Mouse (Mus musculus) testis, adult 2 months (tissue): ENCODE results near the gene Oser1. TPM values are rescaled to one million over a fixed set of nuclear protein-coding genes. Genes with fewer than 3 reads are reported as not detected.

Experiments
- H3K27ac ChIP-seq: fragments of 200-500 bp; 2 replicates; pipeline ENCODE4 v1.5.1; 2012; ENCODE audit warnings: low read depth, low read length; ENCODE audit not compliant: control insufficient read depth, insufficient read depth
- H3K27me3 ChIP-seq: fragments of 200-500 bp; 2 replicates; pipeline ENCODE4 v1.6.1; 2012; ENCODE audit warnings: mild to moderate bottlenecking, low read length, moderate library complexity; ENCODE audit not compliant: control insufficient read depth, insufficient read depth
- H3K36me3 ChIP-seq: fragments of 200-500 bp; 2 replicates; pipeline ENCODE4 v1.6.1; 2012; ENCODE audit warnings: mild to moderate bottlenecking, low read length; ENCODE audit not compliant: control insufficient read depth, insufficient read depth
- H3K4me1 ChIP-seq: fragments of 200-500 bp; 2 replicates; pipeline ENCODE4 v1.6.1; 2012; ENCODE audit warnings: low read length; ENCODE audit not compliant: control insufficient read depth, insufficient read depth
- H3K4me3 ChIP-seq: fragments of 200-500 bp; 2 replicates; pipeline ENCODE4 v1.5.1; 2012; ENCODE audit warnings: low read depth, mild to moderate bottlenecking, low read length, moderate library complexity, mixed read lengths; ENCODE audit not compliant: control insufficient read depth
- CTCF ChIP-seq: fragments of 200-500 bp; IDR thresholded peaks from 2 replicates; pipeline ENCODE4 v1.5.1; 2012; ENCODE audit warnings: low read depth, mild to moderate bottlenecking, inconsistent platforms, low read length, moderate library complexity; ENCODE audit not compliant: control insufficient read depth, insufficient read depth, insufficient replicate concordance
- POLR2A ChIP-seq: fragments of 200-500 bp; IDR thresholded peaks from 2 replicates; pipeline ENCODE4 v1.6.1; 2012; ENCODE audit warnings: low read depth, mild to moderate bottlenecking, inconsistent platforms, low read length, moderate library complexity; ENCODE audit not compliant: control insufficient read depth
- polyA plus RNA-seq: library from polyadenylated mRNA; depleted of rRNA; stranded (reverse); fragments of >200 nt; gene quantifications from 2 replicates; pipeline ENCODE4 v1.2.3, GENCODE M21; 2012

Oser1 gene
- polyA plus RNA-seq, 1 experiment: 304 TPM

DNA sequence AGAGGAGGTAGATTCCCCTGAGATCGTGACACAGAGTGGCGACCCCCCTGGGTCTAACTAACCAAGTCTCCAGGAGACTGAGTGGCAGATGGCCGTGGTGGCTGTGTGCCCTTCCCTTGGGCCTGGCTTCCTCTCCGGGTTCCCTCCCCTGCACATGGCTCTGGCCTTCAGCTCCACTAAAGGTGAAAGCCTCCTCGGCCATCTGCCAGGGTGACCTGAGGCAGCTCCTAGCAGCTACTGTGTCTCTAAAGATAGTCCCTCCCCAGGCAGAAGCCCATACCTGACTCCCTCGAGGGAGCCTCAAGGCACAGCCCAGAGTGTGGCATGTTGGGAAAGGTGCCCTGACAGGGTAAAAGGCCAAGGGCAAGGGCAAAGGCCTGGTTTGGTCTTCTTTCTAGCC is 19.0 kb upstream of the Oser1 start:
- Histone ChIP-seq H3K4me1 (peaks cover 4% of the 10 kb centered on the region), H3K36me3 (no peaks in the 10 kb centered on the region), H3K4me3 (no peak overlapping the region), H3K27ac (no peak overlapping the region), H3K27me3 (no peaks in the 10 kb centered on the region)
- no peak for TF ChIP-seq POLR2A
- no peak for TF ChIP-seq CTCF

DNA sequence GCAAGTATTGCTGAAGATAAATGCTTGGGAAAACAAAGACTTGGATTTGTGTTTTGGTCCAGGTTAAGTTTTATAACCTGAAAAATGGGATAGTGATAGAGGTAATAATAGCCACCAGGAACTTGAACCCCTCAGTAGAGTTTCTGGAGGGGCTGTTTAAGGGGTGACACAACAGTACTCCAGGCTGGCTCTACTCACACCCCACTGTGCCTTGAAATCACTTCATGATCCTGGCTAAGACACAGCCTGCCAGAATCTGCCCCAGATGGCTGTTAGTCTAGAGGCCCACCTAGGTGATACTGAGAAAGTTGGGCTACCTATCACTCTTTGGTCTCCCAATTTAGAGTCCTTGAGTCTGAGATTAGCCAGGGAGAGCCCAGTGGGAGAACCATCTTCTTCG is 15.0 kb upstream of the Oser1 start:
- no peaks in the 10 kb centered on the region for H3K36me3 ChIP-seq
- no peak overlapping the region for H3K4me3 ChIP-seq

DNA sequence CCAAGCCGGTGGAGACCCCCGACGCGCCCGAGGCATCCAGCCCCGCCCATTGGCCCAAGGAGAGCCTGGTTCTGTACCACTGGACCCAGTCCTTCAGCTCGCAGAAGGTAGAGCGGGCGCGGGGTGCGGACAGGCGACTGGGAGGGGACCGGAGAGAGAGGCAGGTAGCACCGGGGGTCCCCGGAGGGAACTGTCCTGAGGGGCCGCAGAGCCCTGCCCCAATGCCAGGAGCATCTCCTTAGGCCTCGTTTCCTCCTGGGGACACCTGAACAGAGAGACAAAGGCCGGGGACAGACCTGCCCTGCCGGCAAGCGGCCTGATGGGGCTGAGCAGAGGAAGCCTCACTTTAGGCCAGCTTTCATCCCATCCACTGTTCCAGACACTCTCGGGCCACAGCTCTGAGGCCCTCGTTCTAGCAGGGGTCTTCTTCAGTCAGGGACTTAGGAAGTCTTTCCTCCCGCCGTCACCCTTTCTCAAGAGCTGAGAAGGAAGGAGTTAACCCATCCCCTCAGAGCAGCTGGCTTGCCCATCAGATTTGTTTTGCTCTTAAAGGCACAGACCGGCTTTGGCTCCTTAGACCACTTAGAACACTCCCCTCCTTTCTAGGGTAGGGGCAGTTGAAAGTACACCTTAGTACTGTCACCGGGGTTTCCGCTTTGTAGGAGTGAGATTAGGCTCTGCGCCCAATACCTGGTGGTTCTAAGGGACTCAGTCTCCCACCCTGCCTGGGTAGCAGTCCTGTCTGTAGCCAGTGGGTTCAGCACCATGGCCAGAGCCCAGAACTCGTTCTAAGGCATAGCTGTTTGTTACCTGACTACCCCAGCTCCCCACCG is 14.3 kb upstream of the Oser1 start:
- H3K4me3 ChIP-seq: peak overlapping the region; percentile 58
- TF ChIP-seq POLR2A (no peak), CTCF (no peak)
- peaks cover 7% of the 10 kb centered on the region for H3K4me1 ChIP-seq
- H3K36me3 ChIP-seq: no peaks in the 10 kb centered on the region
- no peaks in the 10 kb centered on the region for H3K27me3 ChIP-seq
- no peak overlapping the region for H3K27ac ChIP-seq

More for the DNA sequence above, 15.0 kb upstream of the Oser1 start:
- TF ChIP-seq POLR2A (no peak), CTCF (no peak)
- no peak overlapping the region for H3K27ac ChIP-seq
- H3K27me3 ChIP-seq: no peaks in the 10 kb centered on the region
- peaks cover 7% of the 10 kb centered on the region for H3K4me1 ChIP-seq

GRCm38 (mm10) chr2:163438246-163438618 is 13.7 kb upstream of the Oser1 start, which contains the start of gene Gdap1l1:
Gdap1l1 (plus strand) TSS chr2:163438476.
- Histone ChIP-seq H3K36me3 (no peaks in the 10 kb centered on the region), H3K4me1 (peaks cover 7% of the 10 kb centered on the region), H3K27ac (no peak within 1 kb of the TSS), H3K4me3 (peak within 1 kb of the TSS; percentile 58), H3K27me3 (no peaks in the 10 kb centered on the region)
- no peak for TF ChIP-seq CTCF
- TF ChIP-seq POLR2A: no peak

GRCm38 (mm10) chr2:163437800-163438199 is 13.3 kb upstream of the Oser1 start:
- no peaks in the 10 kb centered on the region for H3K27me3 ChIP-seq
- no peak overlapping the region for H3K4me3 ChIP-seq
- no peak overlapping the region for H3K27ac ChIP-seq
- H3K36me3 ChIP-seq: no peaks in the 10 kb centered on the region
- TF ChIP-seq POLR2A (no peak), CTCF (no peak)
- H3K4me1 ChIP-seq: peaks cover 7% of the 10 kb centered on the region

GRCm38 (mm10) chr2:163433971-163434370 is 9.5 kb upstream of the Oser1 start:
- Histone ChIP-seq H3K27ac (no peak overlapping the region), H3K4me3 (no peak overlapping the region), H3K4me1 (peaks cover 11% of the 10 kb centered on the region), H3K36me3 (no peaks in the 10 kb centered on the region), H3K27me3 (no peaks in the 10 kb centered on the region)
- no peak for TF ChIP-seq POLR2A
- TF ChIP-seq CTCF: no peak

GRCm38 (mm10) chr2:163431289-163431688 is 6.8 kb upstream of the Oser1 start:
- no peak overlapping the region for H3K4me3 ChIP-seq
- H3K36me3 ChIP-seq: no peaks in the 10 kb centered on the region
- H3K4me1 ChIP-seq: peaks cover 4% of the 10 kb centered on the region
- no peaks in the 10 kb centered on the region for H3K27me3 ChIP-seq
- TF ChIP-seq POLR2A: no peak
- H3K27ac ChIP-seq: no peak overlapping the region
